Mouse (Mus musculus) MEL (cell line): ENCODE data around the gene Lsamp. TPM values are rescaled to one million over a fixed set of nuclear protein-coding genes. Genes with fewer than 3 reads are reported as not detected.

Experiments used
- DNase-seq: peaks from one replicate; pipeline ENCODE4 v3.0.0; 2011; ENCODE audit warnings: low read depth, low spot score
- H3K27ac ChIP-seq: 2 replicates; pipeline ENCODE4 v1.5.1; 2012; ENCODE audit warnings: low read depth, mild to moderate bottlenecking, control low read depth, low read length, moderate library complexity; ENCODE audit not compliant: control insufficient read depth
- H3K27me3 ChIP-seq, 2 experiments: fragments of 150-350 bp in 1 of 2; sonication (generic) in 1 of 2; 2 replicates each; pipeline ENCODE4 v1.6.1; 2012; ENCODE audit warnings: low read length in 2 of 2, mild to moderate bottlenecking in 2 of 2, improper control_type of control experiment in 1 of 2, moderate library complexity in 1 of 2; ENCODE audit not compliant: insufficient read depth in 2 of 2, control insufficient read depth in 1 of 2
- H3K36me3 ChIP-seq, 2 experiments: 2 replicates each; pipeline ENCODE4 v1.6.1; 2012 to 2014; ENCODE audit warnings: low read length in 2 of 2, improper control_type of control experiment in 1 of 2, inconsistent platforms in 1 of 2, mild to moderate bottlenecking in 1 of 2; ENCODE audit not compliant: insufficient read depth in 2 of 2, control insufficient read depth in 1 of 2
- H3K4me1 ChIP-seq, 2 experiments: fragments of 150-350 bp in 1 of 2; sonication (generic) in 1 of 2; 2 replicates each; pipeline ENCODE4 v1.6.1; 2012; ENCODE audit warnings: low read length in 2 of 2, improper control_type of control experiment in 1 of 2, mild to moderate bottlenecking in 1 of 2; ENCODE audit not compliant: insufficient read depth in 2 of 2, control insufficient read depth in 1 of 2
- H3K4me3 ChIP-seq, 2 experiments: fragments of 150-350 bp in 1 of 2; sonication (generic) in 1 of 2; 2 replicates each; pipeline ENCODE4 v1.5.1; 2012; ENCODE audit warnings: low read depth in 2 of 2, low read length in 2 of 2, mild to moderate bottlenecking in 2 of 2, moderate library complexity in 2 of 2, control low read depth in 1 of 2, improper control_type of control experiment in 1 of 2; ENCODE audit not compliant: control insufficient read depth in 1 of 2, insufficient read depth in 1 of 2
- H3K79me2 ChIP-seq: 2 replicates; pipeline ENCODE4 v1.6.1; 2012; ENCODE audit warnings: mild to moderate bottlenecking, low read length, moderate library complexity; ENCODE audit not compliant: control insufficient read depth, poor library complexity, insufficient read depth
- H3K9ac ChIP-seq: 2 replicates; pipeline ENCODE4 v1.6.1; 2012; ENCODE audit warnings: low read depth, mild to moderate bottlenecking, control low read depth, low read length, moderate library complexity; ENCODE audit not compliant: control insufficient read depth, poor library complexity, severe bottlenecking
- H3K9me3 ChIP-seq: fragments of 150-350 bp; sonication (generic); replicated peaks from 2 replicates; pipeline ENCODE4 v1.6.1; 2012; ENCODE audit warnings: mild to moderate bottlenecking, low read length, improper control_type of control experiment, moderate library complexity; ENCODE audit not compliant: insufficient read depth
- BHLHE40 ChIP-seq: IDR thresholded peaks from 2 replicates; pipeline ENCODE4 v1.6.1; 2012; ENCODE audit warnings: low read depth, mild to moderate bottlenecking, inconsistent platforms, low read length, improper control_type of control experiment, borderline replicate concordance
- E2F4 ChIP-seq: IDR thresholded peaks from 2 replicates; pipeline ENCODE4 v1.6.1; 2011; ENCODE audit warnings: low read depth, low read length, improper control_type of control experiment, borderline replicate concordance
- ELF1 ChIP-seq: IDR thresholded peaks from 2 replicates; pipeline ENCODE4 v1.6.1; 2014; ENCODE audit warnings: low read depth, mild to moderate bottlenecking, inconsistent platforms, low read length, improper control_type of control experiment, moderate library complexity
- GABPA ChIP-seq: IDR thresholded peaks from 2 replicates; pipeline ENCODE4 v1.6.1; 2012; ENCODE audit warnings: low read depth, mild to moderate bottlenecking, inconsistent platforms, low read length, improper control_type of control experiment, moderate library complexity
- GATA1 ChIP-seq: IDR thresholded peaks from 2 replicates; pipeline ENCODE4 v1.6.1; 2011; ENCODE audit warnings: low read depth, low read length, improper control_type of control experiment
- HCFC1 ChIP-seq: IDR thresholded peaks from 2 replicates; pipeline ENCODE4 v1.6.1; 2012; ENCODE audit warnings: low read depth, mild to moderate bottlenecking, inconsistent platforms, low read length, improper control_type of control experiment, moderate library complexity
- JUND ChIP-seq: IDR thresholded peaks from 2 replicates; pipeline ENCODE4 v1.6.1; 2011; ENCODE audit warnings: low read depth, mild to moderate bottlenecking, improper control_type of control experiment, low read length
- MAZ ChIP-seq: IDR thresholded peaks from 2 replicates; pipeline ENCODE4 v1.6.1; 2012; ENCODE audit warnings: low read depth, mild to moderate bottlenecking, inconsistent platforms, low read length, improper control_type of control experiment
- MXI1 ChIP-seq: IDR thresholded peaks from 2 replicates; pipeline ENCODE4 v1.6.1; 2011; ENCODE audit warnings: mild to moderate bottlenecking, low read depth, low read length, improper control_type of control experiment
- MYB ChIP-seq: IDR thresholded peaks from 2 replicates; pipeline ENCODE4 v1.6.1; 2011; ENCODE audit warnings: mild to moderate bottlenecking, low read depth, low read length, improper control_type of control experiment
- MYC ChIP-seq: IDR thresholded peaks from 2 replicates; pipeline ENCODE4 v1.6.1; 2011; ENCODE audit warnings: low read depth, mild to moderate bottlenecking, low read length, improper control_type of control experiment, moderate library complexity
- NELFE ChIP-seq: IDR thresholded peaks from 2 replicates; pipeline ENCODE4 v1.6.1; 2011; ENCODE audit warnings: low read depth, low read length, improper control_type of control experiment
- POLR2A ChIP-seq, 2 experiments: IDR thresholded peaks; 2 replicates each; pipeline ENCODE4 v1.6.1; 2011 to 2012; ENCODE audit warnings: low read length in 2 of 2, mild to moderate bottlenecking in 2 of 2, control low read depth in 1 of 2, improper control_type of control experiment in 1 of 2, low read depth in 1 of 2, moderate library complexity in 1 of 2; ENCODE audit not compliant: control insufficient read depth in 1 of 2, insufficient read depth in 1 of 2, poor library complexity in 1 of 2
- POLR2AphosphoS2 ChIP-seq: IDR thresholded peaks from 2 replicates; pipeline ENCODE4 v1.6.1; 2011; ENCODE audit warnings: low read length, improper control_type of control experiment
- POLR2AphosphoS5 ChIP-seq: IDR thresholded peaks from 2 replicates; pipeline ENCODE4 v1.6.1; 2012; ENCODE audit warnings: low read depth, borderline replicate concordance, mild to moderate bottlenecking, inconsistent platforms, low read length, moderate library complexity, mixed read lengths
- RAD21 ChIP-seq: IDR thresholded peaks from 2 replicates; pipeline ENCODE4 v1.6.1; 2011; ENCODE audit warnings: mild to moderate bottlenecking, low read depth, low read length, improper control_type of control experiment
- RCOR1 ChIP-seq: IDR thresholded peaks from 2 replicates; pipeline ENCODE4 v1.6.1; 2012; ENCODE audit warnings: low read depth, mild to moderate bottlenecking, inconsistent platforms, low read length, improper control_type of control experiment
- SIN3A ChIP-seq: IDR thresholded peaks from 2 replicates; pipeline ENCODE4 v1.6.1; 2012; ENCODE audit warnings: low read length, improper control_type of control experiment, inconsistent platforms
- SMC3 ChIP-seq: IDR thresholded peaks from 2 replicates; pipeline ENCODE4 v1.6.1; 2011; ENCODE audit warnings: low read depth, low read length, improper control_type of control experiment
- TBP ChIP-seq: IDR thresholded peaks from 2 replicates; pipeline ENCODE4 v1.8.0; 2011; ENCODE audit warnings: low read depth, low read length, improper control_type of control experiment
- UBTF ChIP-seq: IDR thresholded peaks from 2 replicates; pipeline ENCODE4 v1.6.1; 2012; ENCODE audit warnings: low read depth, mild to moderate bottlenecking, inconsistent platforms, low read length, improper control_type of control experiment, moderate library complexity, borderline replicate concordance; ENCODE audit not compliant: insufficient read depth
- USF2 ChIP-seq, 2 experiments: IDR thresholded peaks; 2 replicates each; pipeline ENCODE4 v1.6.1; 2011 to 2012; ENCODE audit warnings: improper control_type of control experiment in 2 of 2, low read length in 2 of 2, borderline replicate concordance in 1 of 2, inconsistent platforms in 1 of 2, low read depth in 1 of 2, mild to moderate bottlenecking in 1 of 2; ENCODE audit not compliant: insufficient read depth in 1 of 2
- ZC3H11A ChIP-seq: IDR thresholded peaks from 2 replicates; pipeline ENCODE4 v1.6.1; 2012; ENCODE audit warnings: low read depth, mild to moderate bottlenecking, inconsistent platforms, low read length, improper control_type of control experiment
- ZKSCAN1 ChIP-seq: IDR thresholded peaks from 2 replicates; pipeline ENCODE4 v1.6.1; 2012; ENCODE audit warnings: low read depth, mild to moderate bottlenecking, inconsistent platforms, low read length, improper control_type of control experiment, moderate library complexity
- ZMIZ1 ChIP-seq: IDR thresholded peaks from 2 replicates; pipeline ENCODE4 v1.6.1; 2012; ENCODE audit warnings: low read depth, mild to moderate bottlenecking, inconsistent platforms, low read length, improper control_type of control experiment, moderate library complexity
- ZNF384 ChIP-seq: IDR thresholded peaks from 2 replicates; pipeline ENCODE4 v1.6.1; 2012; ENCODE audit warnings: low read depth, mild to moderate bottlenecking, inconsistent platforms, low read length, improper control_type of control experiment
- polyA plus RNA-seq, 2 experiments: library from polyadenylated mRNA; stranded (reverse) in 1 of 2; unstranded in 1 of 2; fragments of >175 nt in 1 of 2; fragments of >200 nt in 1 of 2; gene quantifications; 2 replicates each; pipeline versions ENCODE4 v1.2.1 to v1.2.4; 2012; ENCODE audit warnings: low replicate concordance in 2 of 2, low read depth in 1 of 2; ENCODE audit not compliant: insufficient read length in 2 of 2, insufficient read depth in 1 of 2, missing spikeins in 1 of 2
- total RNA-seq: library from RNA; depleted of rRNA; stranded (reverse); fragments of 300-350 nt; gene quantifications from 2 replicates; pipeline ENCODE4 v1.2.3, GENCODE M21; 2012

The Lsamp gene
- total and polyA plus RNA-seq, 3 experiments, result 0.42 TPM; not detected in 2

DNA sequence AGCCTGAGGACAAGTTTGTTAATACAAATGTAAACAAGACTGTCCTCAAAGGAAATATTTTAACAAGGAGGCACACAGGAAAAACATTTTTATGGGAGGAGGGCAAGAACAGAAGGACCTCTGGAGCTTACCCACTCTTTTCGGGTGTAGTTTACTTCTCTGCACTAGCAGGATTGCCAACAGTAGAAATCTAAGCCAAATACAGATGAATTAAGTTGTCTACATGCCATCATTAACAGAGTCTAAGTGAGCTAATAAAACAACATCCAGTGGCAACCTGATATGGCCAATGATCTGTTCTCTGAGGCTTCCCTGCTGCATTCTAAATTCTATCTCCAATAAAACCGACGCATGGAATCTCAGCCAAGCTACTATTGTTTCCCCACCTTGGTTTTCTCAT, 713.1 kb downstream of the Lsamp start:
- Histone ChIP-seq H3K27me3 (no peaks in the 10 kb centered on the region), H3K9me3 (no peaks in the 10 kb centered on the region)

DNA sequence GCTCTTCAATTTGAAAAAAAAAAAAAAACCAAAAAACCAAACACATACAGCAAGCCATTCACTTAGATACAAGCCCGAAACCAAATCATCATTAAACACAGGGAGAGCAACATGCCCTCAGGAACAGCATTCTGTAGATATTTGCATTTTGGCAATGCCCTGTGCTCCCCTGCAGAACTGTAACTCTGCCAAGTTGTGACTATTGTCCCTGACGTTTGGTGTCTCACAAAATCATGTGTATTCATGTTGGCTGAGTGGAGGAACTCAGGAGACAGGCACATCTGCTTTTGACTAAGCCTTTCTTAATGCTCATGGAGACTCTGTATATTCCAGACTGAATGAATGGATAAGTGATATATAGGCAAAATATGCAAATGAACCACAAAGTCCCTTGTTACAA, 724.4 kb downstream of the Lsamp start:
- DNase-seq, result no peak
- TF ChIP-seq ZC3H11A (no peak), JUND (no peak), POLR2A (IDR thresholded peaks at IDR 0.05; ENCODE audit: control insufficient read depth in 1 of 2, insufficient read depth in 1 of 2, low read depth in 1 of 2, low read length in 2 of 2, poor library complexity in 1 of 2) (no peak), NELFE (no peak), RCOR1 (no peak), POLR2AphosphoS2 (no peak), MAZ (no peak), ZNF384 (no peak)
- Histone ChIP-seq H3K9ac (no peak overlapping the region), H3K27me3 (no peaks in the 10 kb centered on the region), H3K36me3 (no peaks in the 10 kb centered on the region), H3K4me3 (no peak overlapping the region), H3K79me2 (no peaks in the 10 kb centered on the region), H3K9me3 (no peaks in the 10 kb centered on the region), H3K4me1 (peaks cover 0 to 2% of the 10 kb centered on the region in 2 experiments; a peak in 1 of 4 replicates), H3K27ac (no peak overlapping the region)

More for the DNA sequence above, 713.1 kb downstream of the Lsamp start:
- Histone ChIP-seq H3K36me3 (no peaks in the 10 kb centered on the region), H3K4me3 (no peak overlapping the region), H3K4me1 (no peaks in the 10 kb centered on the region), H3K9ac (no peak overlapping the region), H3K27ac (no peak overlapping the region), H3K79me2 (no peaks in the 10 kb centered on the region)
- DNase-seq, result no peak
- TF ChIP-seq GATA1, result no peak
- no peak for TF ChIP-seq E2F4
- no peak for TF ChIP-seq BHLHE40
- TF ChIP-seq ELF1, result no peak
- TF ChIP-seq ZKSCAN1, result no peak
- TF ChIP-seq MYC, result no peak
- TF ChIP-seq RAD21, result no peak
- no peak for TF ChIP-seq TBP
- TF ChIP-seq ZMIZ1, result no peak
- no peak for TF ChIP-seq USF2 (IDR thresholded peaks at IDR 0.05; ENCODE audit: borderline replicate concordance in 1 of 2, insufficient read depth in 1 of 2, low read depth in 1 of 2, low read length in 2 of 2)
- no peak for TF ChIP-seq GABPA
- TF ChIP-seq SMC3, result no peak
- no peak for TF ChIP-seq JUND
- no peak for TF ChIP-seq POLR2AphosphoS5
- no peak for TF ChIP-seq HCFC1
- TF ChIP-seq MXI1, result no peak
- no peak for TF ChIP-seq SIN3A
- TF ChIP-seq UBTF, result no peak
- TF ChIP-seq MYB, result no peak
